Mouse (Mus musculus): ENCODE measurements around the gene Zbtb11. TPM values are rescaled to one million over a fixed set of nuclear protein-coding genes. Genes with fewer than 3 reads are reported as not detected.
"Not testable (repeated sequence)": the region's sequence is repeated elsewhere in the genome, so short reads cannot be mapped to it uniquely, and the experiment has no call there.

The Zbtb11 gene
- 21.0 and 23.0 TPM in 2 replicates for polyA plus RNA-seq (2015; fragmentation: Nextera tagmentation; extraction: Ambion mirVana)

DNA sequence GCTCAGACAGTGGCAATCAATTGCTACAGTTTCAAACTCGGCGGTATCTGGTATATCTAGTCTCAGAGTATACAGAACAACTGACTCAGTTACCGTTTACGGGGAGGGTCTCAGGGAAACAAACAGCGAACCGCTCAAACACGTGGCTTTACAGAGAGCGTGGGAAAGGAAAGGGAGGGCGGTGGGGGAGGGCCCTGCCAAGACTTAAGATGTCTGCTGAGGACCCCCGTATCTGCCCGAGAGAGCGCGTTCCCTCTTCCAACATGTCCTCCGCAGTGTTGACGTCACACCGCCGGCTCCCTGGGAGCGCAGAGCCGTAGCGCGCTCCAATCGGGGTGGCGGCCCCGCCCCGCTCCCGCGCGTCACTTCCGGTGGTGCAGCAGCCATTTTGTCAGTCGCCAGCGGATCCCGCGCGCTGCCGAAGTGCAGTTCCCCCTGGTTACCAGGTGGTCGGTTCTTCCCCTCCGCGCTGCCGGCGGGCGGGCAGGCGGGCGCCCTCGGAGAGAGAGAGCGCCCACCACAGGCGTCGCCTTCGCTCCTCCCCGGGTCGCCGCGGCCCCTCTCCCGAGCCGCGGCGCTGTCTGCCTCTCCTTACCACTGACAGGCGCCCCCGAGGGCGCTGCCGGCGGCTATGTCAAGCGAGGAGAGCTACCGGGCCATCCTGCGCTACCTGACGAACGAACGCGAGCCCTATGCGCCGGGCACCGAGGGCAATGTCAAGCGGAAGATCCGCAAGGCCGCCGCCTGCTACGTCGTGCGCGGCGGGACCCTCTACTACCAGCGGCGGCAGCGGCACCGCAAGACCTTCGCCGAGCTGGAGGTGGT lies at the start of gene Zbtb11:
Gene Zbtb11 (plus strand): TSS at position 453 of the 825 bp plus-strand sequence.
- ATAC-seq = peak; percentile 99
- under 1% methylated on average over 74 of the region's 86 CpGs for WGBS

DNA sequence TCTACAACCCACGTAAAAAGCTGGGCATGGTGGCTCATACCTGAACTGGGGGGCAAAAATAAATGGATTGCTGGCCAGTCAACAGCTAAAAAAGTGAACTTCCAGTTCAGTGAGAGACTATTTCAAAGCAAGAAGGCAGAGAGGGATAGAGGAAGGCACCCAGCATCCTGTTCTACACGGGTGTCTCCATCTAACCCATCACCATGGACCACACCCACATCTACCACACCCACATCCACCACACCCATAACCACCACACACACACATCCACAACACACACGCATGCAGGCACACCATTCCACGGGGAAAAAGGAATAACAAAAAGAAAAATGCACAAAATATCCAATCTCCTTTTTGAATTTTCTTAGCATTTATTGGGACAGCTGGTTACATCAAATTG lies 49.7 kb upstream of the Zbtb11 start:
- WGBS = 92% methylated on average over 4 of the region's 4 CpGs
- peaks cover 9% of the 10 kb centered on the region for H3K36me3 ChIP-seq (ENCODE audit: control insufficient read depth, insufficient read depth, low read length)
- H3K4me3 ChIP-seq (ENCODE audit: low read length) = no peak overlapping the region
- no peak overlapping the region for H3K4me2 ChIP-seq (ENCODE audit: low read length)
- no peaks in the 10 kb centered on the region for H3K9me3 ChIP-seq (ENCODE audit: control insufficient read depth, low read length)
- no peaks in the 10 kb centered on the region for H3K4me1 ChIP-seq (ENCODE audit: control insufficient read depth, insufficient read depth, low read depth, low read length)
- ATAC-seq = no peak
- H3K9ac ChIP-seq (ENCODE audit: low read depth, low read length) = no peak overlapping the region
- H3K27ac ChIP-seq (ENCODE audit: low read depth, low read length) = no peak overlapping the region
- no peaks in the 10 kb centered on the region for H3K27me3 ChIP-seq (replicated peaks; ENCODE audit: control insufficient read depth, insufficient read depth, low read length)

More for the DNA sequence above, at the start of gene Zbtb11:
- Histone ChIP-seq H3K36me3 (ENCODE audit: control insufficient read depth, insufficient read depth, low read length) (peaks cover 18% of the 10 kb centered on the region), H3K4me1 (ENCODE audit: control insufficient read depth, insufficient read depth, low read depth, low read length) (peaks cover 18% of the 10 kb centered on the region), H3K9ac (ENCODE audit: low read depth, low read length) (peak within 1 kb of the TSS; percentile 94), H3K4me3 (ENCODE audit: low read length) (peak within 1 kb of the TSS; percentile 99), H3K4me2 (ENCODE audit: low read length) (peak within 1 kb of the TSS; percentile 87), H3K27me3 (replicated peaks; ENCODE audit: control insufficient read depth, insufficient read depth, low read length) (no peaks in the 10 kb centered on the region), H3K9me3 (ENCODE audit: control insufficient read depth, low read length) (no peaks in the 10 kb centered on the region), H3K27ac (ENCODE audit: low read depth, low read length) (peak within 1 kb of the TSS; percentile 88)

DNA sequence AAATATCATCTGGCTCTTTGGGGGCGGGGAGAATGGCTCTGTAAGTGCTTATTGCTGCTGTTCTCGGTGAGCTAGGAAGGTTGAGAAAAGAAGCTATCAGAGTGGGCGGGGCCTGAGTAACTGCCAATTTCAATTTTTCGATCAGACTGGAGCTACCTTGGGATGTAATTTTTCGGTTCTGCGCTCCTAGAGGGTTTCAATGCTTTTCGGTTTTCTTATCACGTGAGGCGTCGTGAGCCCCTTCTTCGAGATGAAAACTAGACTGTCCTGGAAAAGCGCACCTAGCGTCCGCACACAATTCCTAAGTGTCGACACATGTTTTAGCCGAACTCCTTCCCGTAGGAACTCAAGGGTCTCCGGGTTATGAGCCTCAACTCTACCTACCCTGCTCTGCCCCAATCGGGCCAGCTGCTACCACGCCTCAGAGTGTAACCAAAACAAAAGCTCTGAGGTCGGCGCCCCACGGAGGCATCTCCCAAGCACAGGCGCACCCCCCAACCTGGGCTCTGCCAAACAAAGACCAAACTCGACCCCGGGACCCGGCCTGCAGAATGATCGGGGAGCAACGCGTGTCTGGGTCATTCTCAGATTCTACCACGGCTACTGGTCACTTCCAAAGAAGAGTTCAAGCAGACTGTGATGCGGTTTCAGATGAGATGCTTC lies 39.9 kb upstream of the Zbtb11 start:
- Histone ChIP-seq H3K9ac (ENCODE audit: low read depth, low read length) (peak overlapping the region; percentile 75), H3K27ac (ENCODE audit: low read depth, low read length) (peak overlapping the region; percentile 60), H3K9me3 (ENCODE audit: control insufficient read depth, low read length) (no peaks in the 10 kb centered on the region), H3K27me3 (replicated peaks; ENCODE audit: control insufficient read depth, insufficient read depth, low read length) (no peaks in the 10 kb centered on the region), H3K4me1 (ENCODE audit: control insufficient read depth, insufficient read depth, low read depth, low read length) (no peaks in the 10 kb centered on the region), H3K4me3 (ENCODE audit: low read length) (peak overlapping the region; percentile 75), H3K4me2 (ENCODE audit: low read length) (peak overlapping the region; percentile 83), H3K36me3 (ENCODE audit: control insufficient read depth, insufficient read depth, low read length) (0 out of 2 replicates have a peak, but pooled peaks cover 3% of the 10 kb centered on the region)
- under 1% methylated on average over 32 of the region's 32 CpGs for WGBS
- ATAC-seq = peak; percentile 55

DNA sequence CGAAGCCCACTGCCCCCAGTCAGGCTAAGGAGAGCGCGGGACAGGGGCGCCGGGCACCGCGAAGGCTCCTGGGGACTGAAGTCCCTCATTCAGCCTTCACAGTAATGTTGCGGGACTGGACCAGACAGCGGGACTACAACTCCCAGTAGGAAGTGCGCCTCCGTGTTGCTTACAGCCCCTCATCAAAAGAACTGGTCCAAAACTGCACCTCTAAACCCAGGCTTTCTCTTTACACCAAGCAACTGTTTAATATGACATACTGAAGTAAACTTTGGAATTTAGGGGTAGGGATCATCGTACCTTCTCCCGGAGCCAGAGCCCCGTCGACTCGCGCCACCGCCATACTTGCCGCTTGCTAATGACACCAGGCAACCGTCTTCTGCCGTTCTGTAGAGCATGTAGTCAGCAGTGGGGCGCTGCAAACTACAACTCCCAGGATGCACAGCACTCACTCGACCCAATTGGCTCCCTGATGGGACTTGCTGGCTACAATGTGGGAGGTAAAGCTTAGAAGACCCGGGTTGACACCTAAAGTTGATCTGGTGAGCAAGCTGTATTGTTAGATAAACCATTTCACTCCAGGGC lies 39.1 kb upstream of the Zbtb11 start, which contains the start of gene Cep97:
Gene Cep97 (minus strand): TSS at position 403 of the 585 bp plus-strand sequence.
- H3K9ac ChIP-seq (ENCODE audit: low read depth, low read length) = peak within 1 kb of the TSS; percentile 75
- H3K4me1 ChIP-seq (ENCODE audit: control insufficient read depth, insufficient read depth, low read depth, low read length) = no peaks in the 10 kb centered on the region
- no peaks in the 10 kb centered on the region for H3K27me3 ChIP-seq (replicated peaks; ENCODE audit: control insufficient read depth, insufficient read depth, low read length)
- peak within 1 kb of the TSS; percentile 60 for H3K27ac ChIP-seq (ENCODE audit: low read depth, low read length)
- no peaks in the 10 kb centered on the region for H3K9me3 ChIP-seq (ENCODE audit: control insufficient read depth, low read length)
- 0% methylated on average over 24 of the region's 24 CpGs for WGBS
- H3K36me3 ChIP-seq (ENCODE audit: control insufficient read depth, insufficient read depth, low read length) = no peaks in the 10 kb centered on the region
- peak within 1 kb of the TSS; percentile 75 for H3K4me3 ChIP-seq (ENCODE audit: low read length)
- ATAC-seq = peak; percentile 99
- H3K4me2 ChIP-seq (ENCODE audit: low read length) = peak within 1 kb of the TSS; percentile 83

DNA sequence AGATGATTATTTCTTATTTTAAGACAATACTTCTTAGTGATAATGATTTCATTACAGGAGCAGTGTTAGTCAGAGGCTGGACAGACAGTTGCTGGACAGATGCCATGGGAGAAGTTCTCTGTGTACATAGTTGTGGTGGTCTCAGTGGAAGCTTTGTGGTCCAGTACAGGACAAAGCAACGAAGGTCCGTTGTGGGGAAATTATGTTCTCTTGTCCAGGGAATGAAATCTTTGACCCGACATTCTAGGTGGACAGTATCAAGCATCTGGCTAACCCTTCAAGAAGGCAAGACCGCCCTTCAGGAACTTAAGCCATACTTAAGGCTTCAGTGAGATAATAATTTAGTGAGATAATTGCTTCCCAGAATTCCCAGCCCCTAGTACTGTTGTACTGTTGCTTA lies 34.9 kb upstream of the Zbtb11 start:
- ATAC-seq = no peak
- 90% methylated on average over 4 of the region's 4 CpGs for WGBS
- Histone ChIP-seq H3K36me3 (ENCODE audit: control insufficient read depth, insufficient read depth, low read length) (no peaks in the 10 kb centered on the region), H3K9me3 (ENCODE audit: control insufficient read depth, low read length) (no peaks in the 10 kb centered on the region), H3K27me3 (replicated peaks; ENCODE audit: control insufficient read depth, insufficient read depth, low read length) (no peaks in the 10 kb centered on the region), H3K4me1 (ENCODE audit: control insufficient read depth, insufficient read depth, low read depth, low read length) (no peaks in the 10 kb centered on the region), H3K4me3 (ENCODE audit: low read length) (no peak overlapping the region), H3K27ac (ENCODE audit: low read depth, low read length) (no peak overlapping the region), H3K9ac (ENCODE audit: low read depth, low read length) (no peak overlapping the region), H3K4me2 (ENCODE audit: low read length) (no peak overlapping the region)

DNA sequence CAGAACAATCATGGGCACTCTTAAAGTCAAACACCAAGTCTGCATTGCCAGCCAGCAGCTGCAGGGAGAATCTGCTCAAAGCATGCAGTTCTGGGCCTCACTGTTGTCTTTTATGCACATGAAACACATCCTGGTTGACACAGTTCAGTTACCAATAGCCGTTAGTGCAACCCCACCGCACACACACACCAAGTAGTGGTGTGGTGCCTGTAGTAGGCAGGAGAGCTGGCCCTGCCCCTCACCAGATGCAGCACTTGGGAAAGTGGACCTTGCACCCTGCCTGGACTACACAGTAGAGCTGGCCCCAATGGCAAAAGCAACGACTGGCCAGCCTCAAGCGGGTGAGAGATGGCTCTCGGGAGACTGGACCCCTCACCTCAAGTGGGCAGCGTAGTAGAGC lies 34.0 kb upstream of the Zbtb11 start:
- WGBS = 92% methylated on average over 6 of the region's 6 CpGs
- Histone ChIP-seq H3K27me3 (replicated peaks; ENCODE audit: control insufficient read depth, insufficient read depth, low read length) (no peaks in the 10 kb centered on the region), H3K4me3 (ENCODE audit: low read length) (no peak overlapping the region), H3K27ac (ENCODE audit: low read depth, low read length) (no peak overlapping the region), H3K9me3 (ENCODE audit: control insufficient read depth, low read length) (no peaks in the 10 kb centered on the region), H3K4me2 (ENCODE audit: low read length) (no peak overlapping the region), H3K9ac (ENCODE audit: low read depth, low read length) (no peak overlapping the region), H3K36me3 (ENCODE audit: control insufficient read depth, insufficient read depth, low read length) (no peaks in the 10 kb centered on the region), H3K4me1 (ENCODE audit: control insufficient read depth, insufficient read depth, low read depth, low read length) (no peaks in the 10 kb centered on the region)
- no peak for ATAC-seq

DNA sequence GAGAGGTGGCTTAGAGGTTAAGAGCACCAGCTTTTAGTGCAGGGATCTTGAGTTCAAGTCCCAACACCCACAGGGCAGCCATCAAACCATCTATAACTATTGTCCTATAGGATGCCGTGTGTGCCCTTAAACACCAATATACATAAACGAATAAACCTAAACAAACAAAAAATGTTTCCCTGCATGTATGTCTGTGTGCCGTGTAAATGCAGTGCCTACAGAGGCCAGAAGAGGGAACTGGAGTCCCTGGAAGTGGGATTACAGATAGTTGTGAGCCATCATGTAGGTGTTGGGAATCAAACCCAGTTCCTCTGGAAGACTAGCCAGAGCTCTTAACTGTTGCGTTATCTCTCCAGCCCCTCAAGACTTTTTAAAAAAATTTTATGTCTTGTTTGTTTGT lies 32.9 kb upstream of the Zbtb11 start:
- Histone ChIP-seq H3K27me3 (replicated peaks; ENCODE audit: control insufficient read depth, insufficient read depth, low read length) (no peaks in the 10 kb centered on the region), H3K4me1 (ENCODE audit: control insufficient read depth, insufficient read depth, low read depth, low read length) (no peaks in the 10 kb centered on the region), H3K36me3 (ENCODE audit: control insufficient read depth, insufficient read depth, low read length) (no peaks in the 10 kb centered on the region), H3K27ac (ENCODE audit: low read depth, low read length) (no peak overlapping the region), H3K4me2 (ENCODE audit: low read length) (no peak overlapping the region), H3K9me3 (ENCODE audit: control insufficient read depth, low read length) (no peaks in the 10 kb centered on the region), H3K4me3 (ENCODE audit: low read length) (no peak overlapping the region), H3K9ac (ENCODE audit: low read depth, low read length) (no peak overlapping the region)
- 92% methylated on average over 4 of the region's 4 CpGs for WGBS
- no peak for ATAC-seq

DNA sequence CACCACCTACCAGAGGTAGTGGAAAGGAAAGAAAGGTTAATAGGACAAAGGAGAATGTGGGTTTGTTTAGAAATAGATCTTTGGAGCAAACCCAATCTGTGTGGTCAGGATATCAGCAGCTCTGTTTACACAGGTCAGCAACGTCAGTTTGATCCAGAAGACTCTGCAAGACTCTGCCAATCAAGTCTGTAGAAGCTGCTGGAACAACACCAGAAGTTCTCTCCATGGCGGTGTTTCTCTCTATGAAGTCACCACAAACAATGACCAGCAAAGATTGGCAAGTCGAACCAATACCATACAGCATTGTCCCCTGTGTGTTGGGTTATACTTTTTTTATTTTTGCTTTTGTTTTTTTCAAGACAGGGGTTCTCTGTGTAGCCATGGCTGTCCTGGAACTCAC lies 26.4 kb upstream of the Zbtb11 start:
- Histone ChIP-seq H3K36me3 (ENCODE audit: control insufficient read depth, insufficient read depth, low read length) (no peaks in the 10 kb centered on the region), H3K4me2 (ENCODE audit: low read length) (no peak overlapping the region), H3K27me3 (replicated peaks; ENCODE audit: control insufficient read depth, insufficient read depth, low read length) (no peaks in the 10 kb centered on the region), H3K4me1 (ENCODE audit: control insufficient read depth, insufficient read depth, low read depth, low read length) (no peaks in the 10 kb centered on the region), H3K4me3 (ENCODE audit: low read length) (no peak overlapping the region), H3K27ac (ENCODE audit: low read depth, low read length) (no peak overlapping the region), H3K9me3 (ENCODE audit: control insufficient read depth, low read length) (no peaks in the 10 kb centered on the region), H3K9ac (ENCODE audit: low read depth, low read length) (no peak overlapping the region)
- no peak for ATAC-seq
- 80% methylated on average over 3 of the region's 3 CpGs for WGBS

DNA sequence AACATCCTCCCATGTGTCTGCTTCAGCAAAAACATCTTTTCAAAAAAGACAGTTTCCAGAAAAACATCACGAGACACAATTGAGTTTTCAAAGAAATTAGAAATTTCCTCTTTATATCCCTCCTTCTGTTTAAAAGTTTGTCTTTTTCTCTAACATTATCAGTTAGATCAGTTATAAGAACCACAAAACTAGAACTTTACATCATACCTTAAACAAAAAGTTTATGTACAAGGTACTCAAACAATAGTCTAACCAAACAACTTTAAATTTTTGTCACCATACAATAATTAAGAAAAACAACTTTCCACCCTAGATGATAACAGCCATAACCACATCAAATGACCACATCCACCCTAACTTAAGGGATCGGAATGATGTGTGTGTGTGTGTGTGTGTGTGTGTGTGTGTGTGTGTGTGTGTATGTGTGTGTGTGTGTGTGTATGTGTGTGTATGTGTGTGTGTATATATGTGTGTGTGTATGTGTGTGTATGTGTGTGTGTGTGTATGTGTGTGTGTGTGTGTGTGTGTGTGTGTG lies 25.7 kb upstream of the Zbtb11 start:
- H3K9me3 ChIP-seq (ENCODE audit: control insufficient read depth, low read length); H3K27me3 ChIP-seq (replicated peaks; ENCODE audit: control insufficient read depth, insufficient read depth, low read length); H3K36me3 ChIP-seq (ENCODE audit: control insufficient read depth, insufficient read depth, low read length); H3K4me1 ChIP-seq (ENCODE audit: control insufficient read depth, insufficient read depth, low read depth, low read length); H3K4me2 ChIP-seq (ENCODE audit: low read length); ATAC-seq; H3K4me3 ChIP-seq (ENCODE audit: low read length); H3K9ac ChIP-seq (ENCODE audit: low read depth, low read length); H3K27ac ChIP-seq (ENCODE audit: low read depth, low read length): not testable (repeated sequence)
- WGBS = 89% methylated on average over 2 of the region's 2 CpGs
